9 mouse cellular contexts compared by ENCODE assay signal in genomic region chr7:67514893-67515292, GRCm38 (mm10).
DNase-seq lines count a peak whose midpoint lies in the region.
"Had no signal": no experiment of that assay in that cellular context is flagged by ENCODE, and none has a peak within 500 bp of the region (broad histone marks: within the 10 kb centered on the region; RNA-seq: fewer than 3 reads in every experiment).

No protein-coding gene starts in this region.

- H3K4me3 ChIP-seq in heart, embryonic 10.5 days: no peak overlapping the region
- no peak overlapping the region for H3K4me3 ChIP-seq in midbrain, embryonic 10.5 days
- H3K4me3 ChIP-seq: megakaryocyte, embryonic 14.5 days had no signal

- no peaks in the 10 kb centered on the region for H3K36me3 ChIP-seq in heart, embryonic 10.5 days
- no peaks in the 10 kb centered on the region for H3K36me3 ChIP-seq in midbrain, embryonic 10.5 days

- H3K9me3 ChIP-seq in heart, embryonic 10.5 days: no peaks in the 10 kb centered on the region
- no peaks in the 10 kb centered on the region for H3K9me3 ChIP-seq in midbrain, embryonic 10.5 days (replicated peaks)
- H3K9me3 ChIP-seq: megakaryocyte, embryonic 14.5 days had no signal

- H3K4me1 ChIP-seq in heart, embryonic 10.5 days: peaks cover 5% of the 10 kb centered on the region; the same call in 1 of the 2 replicates
- no peaks in the 10 kb centered on the region for H3K4me1 ChIP-seq in midbrain, embryonic 10.5 days

- no peaks in the 10 kb centered on the region for H3K27me3 ChIP-seq in heart, embryonic 10.5 days (ENCODE audit: insufficient read depth, poor library complexity, severe bottlenecking)
- no peaks in the 10 kb centered on the region for H3K27me3 ChIP-seq in midbrain, embryonic 10.5 days (ENCODE audit: low read depth, poor library complexity, severe bottlenecking)

- intact Hi-C loops in heart, postnatal 36 days (cut with DNase I): loop anchor here (5.0 kb wide), 1 partner anchor 48 kb away; no protein-coding TSS in a partner anchor

- no peak overlapping the region for H3K27ac ChIP-seq in heart, embryonic 10.5 days
- no peak overlapping the region for H3K27ac ChIP-seq in midbrain, embryonic 10.5 days (replicated peaks)

- peak; percentile 97 for DNase-seq in heart, adult 11 months
- no peak for DNase-seq in heart, embryonic 10.5 days (ENCODE audit: low spot score)
- DNase-seq in gastrocnemius, postnatal 10 days: peak; percentile 36
- peak; percentile 61 to 68 for DNase-seq in heart, postnatal 36 days
- DNase-seq in lung, postnatal 10 days: peak; percentile 81
- no peak for DNase-seq in left cerebral cortex, adult 18-20 months (ENCODE audit: low spot score in 2 of 2)
- DNase-seq in midbrain, embryonic 10.5 days (ENCODE audit: low spot score): no peak
- DNase-seq in right cerebral cortex, postnatal 4 days: no peak

- 36% methylated on average over 10 of the region's 10 CpGs for WGBS in heart, embryonic 10.5 days
- 62% methylated on average over 10 of the region's 10 CpGs for WGBS in midbrain, embryonic 10.5 days

Comparison
In these comparisons a context has a peak if more than half of its experiments do, and no peak if none do; other contexts are left out.
1. DNase-seq: peak in heart, adult 11 months (single experiment), gastrocnemius, postnatal 10 days (single experiment), heart, postnatal 36 days (2 of 2) and lung, postnatal 10 days (single experiment); none in heart, embryonic 10.5 days (single experiment), left cerebral cortex, adult 18-20 months (0 of 2), midbrain, embryonic 10.5 days (single experiment) and right cerebral cortex, postnatal 4 days (single experiment).